Mouse (Mus musculus) heart, adult 8-10 months (tissue): ENCODE measurements at regions not wholly inside any gene's neighbourhood (a gene's known extent, or its start where the extent isn't known, plus 50 kb on each side); places are given as distances from the start of the nearest gene placed in this dataset.

ENCODE experiments used
- DNase-seq: peaks from one replicate; pipeline ENCODE4 v3.0.0; 2022; ENCODE audit warnings: low spot score

- no peak for DNase-seq
These were observed 69.7 kb downstream of the Slitrk6 start for GRCm38 (mm10) chr14:110685247-110685646.

DNA sequence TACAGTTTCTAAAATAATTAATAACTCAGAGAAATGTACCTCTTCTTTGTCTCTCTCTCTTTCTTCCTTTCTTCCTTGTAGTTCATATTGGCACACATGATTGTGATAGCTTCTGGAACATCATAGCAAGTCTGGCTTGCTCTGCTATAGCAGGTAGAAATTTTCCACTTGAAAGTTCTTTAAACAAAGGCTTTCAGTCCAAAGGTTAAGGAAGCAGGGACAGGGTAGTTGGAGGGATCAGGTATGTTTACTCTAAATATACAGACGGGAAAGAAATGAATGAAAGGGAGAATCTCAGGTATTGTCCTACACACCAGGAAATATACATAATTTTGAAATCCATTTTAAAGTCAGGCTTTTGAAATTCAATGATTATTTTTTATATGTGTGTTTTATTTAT, 75.2 kb downstream of the Slitrk6 start:
- DNase-seq: no peak

GRCm38 (mm10) chr14:110665712-110666111, 89.2 kb downstream of the Slitrk6 start:
- DNase-seq: no peak

GRCm38 (mm10) chr14:110663231-110663630, 91.7 kb downstream of the Slitrk6 start:
- no peak for DNase-seq

DNA sequence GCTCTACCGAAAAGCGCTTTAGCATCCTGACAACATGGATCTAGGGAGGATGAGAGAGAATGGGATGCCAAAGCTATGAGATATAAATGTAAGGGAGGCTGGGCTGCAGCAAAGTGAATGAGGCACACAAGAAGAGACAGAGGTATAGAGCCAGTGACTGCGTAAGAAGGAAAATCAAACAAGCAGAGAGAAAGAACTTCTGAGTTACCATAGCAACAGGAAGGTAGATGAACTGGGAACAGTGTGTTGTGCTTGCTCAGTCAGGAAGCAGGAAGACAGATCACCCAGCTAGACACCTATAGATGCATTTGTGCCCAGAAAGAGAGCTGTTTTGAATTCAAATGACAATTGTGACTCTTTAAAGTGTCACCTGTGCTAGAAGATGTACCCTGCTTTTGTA, 120.8 kb downstream of the Slitrk6 start:
- DNase-seq: no peak

DNA sequence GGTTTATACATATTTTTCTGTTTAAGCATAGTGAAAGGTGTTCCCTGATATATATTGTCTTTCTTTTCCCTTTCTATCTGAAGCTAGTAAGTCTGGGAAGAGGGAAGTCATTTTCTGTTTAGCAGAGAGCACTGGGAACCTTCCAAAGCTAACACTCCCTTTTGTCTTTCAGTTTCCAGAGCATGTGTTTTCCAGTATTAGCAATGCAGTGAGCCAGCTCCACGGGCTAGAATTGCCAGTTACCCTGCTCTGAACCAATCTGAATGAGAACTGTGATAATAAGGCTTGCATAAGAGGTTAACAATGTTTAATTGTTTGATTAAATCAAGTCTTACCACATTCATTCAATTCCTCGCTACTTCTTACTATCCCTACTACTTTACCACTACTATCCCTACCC, 131.2 kb downstream of the Slitrk6 start:
- DNase-seq: peak; percentile 16

- peak; percentile 33 for DNase-seq
These were observed 136.4 kb downstream of the Slitrk6 start for GRCm38 (mm10) chr14:110618496-110618920.

DNA sequence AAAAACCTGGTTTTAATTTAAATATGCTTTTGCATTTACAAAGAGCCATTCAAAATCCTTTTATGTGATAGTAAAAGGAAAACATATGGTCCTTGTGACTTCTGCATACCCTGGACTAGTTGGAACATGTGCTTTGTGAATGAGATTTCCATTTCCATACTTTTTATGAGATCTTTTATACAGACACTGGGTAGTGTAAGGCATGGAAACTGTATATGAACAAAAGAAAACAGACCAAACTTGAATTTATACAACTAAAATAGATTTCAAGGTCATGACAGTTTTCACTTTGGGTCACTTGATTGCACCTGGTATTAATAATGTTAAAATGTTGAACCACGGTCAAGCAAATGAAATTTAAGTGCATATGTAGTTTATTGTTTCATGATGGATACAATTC, 138.5 kb downstream of the Slitrk6 start:
- no peak for DNase-seq

GRCm38 (mm10) chr14:110580311-110580710, 174.6 kb downstream of the Slitrk6 start:
- no peak for DNase-seq

- no peak for DNase-seq
These were observed 184.2 kb downstream of the Slitrk6 start for GRCm38 (mm10) chr14:110570717-110571116.

GRCm38 (mm10) chr14:110565783-110566445, 189.0 kb downstream of the Slitrk6 start:
- DNase-seq: no peak

DNA sequence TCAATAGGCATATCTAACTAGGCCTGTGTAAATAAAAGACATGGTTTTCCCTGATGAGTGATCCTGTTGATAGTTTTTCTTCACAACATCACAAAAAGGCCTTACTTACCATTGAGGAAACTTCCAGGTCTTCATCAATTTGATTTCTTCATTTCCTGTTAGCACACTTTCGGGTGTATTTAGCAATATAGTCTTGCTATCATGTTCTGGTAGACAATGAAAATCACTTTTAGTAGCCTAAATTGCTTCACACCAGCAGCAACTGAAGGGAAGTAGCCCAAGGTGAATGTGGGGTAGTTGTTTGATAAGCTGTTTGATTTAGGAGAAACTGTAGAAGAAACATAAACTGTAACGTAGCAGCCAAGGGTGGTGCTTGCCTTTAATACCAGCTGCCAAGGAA, 190.3 kb downstream of the Slitrk6 start:
- DNase-seq: no peak

DNA sequence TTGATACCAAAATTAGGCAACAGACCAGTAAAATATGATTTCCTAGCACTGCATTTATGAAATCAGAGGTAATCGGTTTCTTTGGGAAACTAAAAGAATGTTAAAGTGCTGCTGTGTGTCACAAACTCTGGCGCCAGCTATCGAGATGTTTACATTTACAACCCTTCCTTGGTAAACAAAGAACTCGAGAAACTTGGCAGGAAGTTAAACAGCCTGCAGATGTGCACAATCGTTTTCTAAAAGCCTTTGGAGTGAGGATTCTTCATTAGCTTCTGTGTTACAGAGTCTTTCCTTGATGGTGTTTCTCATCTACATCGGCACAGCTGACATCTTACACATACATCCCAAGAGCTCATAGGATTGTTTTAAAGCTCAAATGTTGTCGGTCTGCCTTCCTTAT, 209.7 kb downstream of the Slitrk6 start:
- DNase-seq: no peak

GRCm38 (mm10) chr14:110543303-110544134, 211.4 kb downstream of the Slitrk6 start:
- no peak for DNase-seq

- no peak for DNase-seq
These were observed 227.6 kb downstream of the Slitrk6 start for GRCm38 (mm10) chr14:110527306-110527705.

DNA sequence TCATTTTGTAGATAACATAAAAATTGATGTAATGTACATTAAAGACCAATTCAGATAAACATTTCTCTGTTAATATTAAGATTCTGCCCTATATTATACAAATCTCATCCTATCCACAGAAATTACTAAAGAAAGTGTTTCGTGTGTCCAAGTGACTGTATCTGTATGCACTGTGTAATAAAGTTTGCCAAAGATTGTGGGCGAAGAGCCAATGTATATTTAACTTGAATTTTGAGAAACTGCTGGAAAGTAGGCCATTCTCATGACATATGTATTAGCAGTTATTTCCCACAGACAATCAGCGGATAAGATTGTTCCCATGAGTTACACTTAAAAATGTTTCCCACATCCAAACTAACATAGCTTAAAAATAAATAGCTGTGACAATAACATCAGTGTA, 269.9 kb downstream of the Slitrk6 start:
- no peak for DNase-seq

DNA sequence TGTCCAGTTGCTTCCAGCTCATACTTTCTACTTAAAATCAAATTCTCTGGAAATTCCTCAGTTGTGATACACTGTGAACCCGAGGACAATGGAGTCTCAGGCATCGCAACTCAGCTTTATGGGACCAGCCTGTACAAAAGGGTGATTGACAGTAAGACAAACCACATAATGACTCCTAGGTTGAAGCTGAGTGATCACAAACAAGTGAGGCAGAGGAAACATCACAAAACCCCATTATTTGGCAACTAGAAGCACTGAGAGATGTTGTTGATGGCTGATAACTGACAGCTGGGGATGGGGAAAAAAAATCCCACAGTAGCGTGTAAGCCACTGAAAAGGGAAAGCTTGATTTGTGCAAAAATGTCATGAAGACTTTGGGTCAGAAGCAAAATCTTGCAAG, 282.2 kb downstream of the Slitrk6 start:
- DNase-seq: no peak

DNA sequence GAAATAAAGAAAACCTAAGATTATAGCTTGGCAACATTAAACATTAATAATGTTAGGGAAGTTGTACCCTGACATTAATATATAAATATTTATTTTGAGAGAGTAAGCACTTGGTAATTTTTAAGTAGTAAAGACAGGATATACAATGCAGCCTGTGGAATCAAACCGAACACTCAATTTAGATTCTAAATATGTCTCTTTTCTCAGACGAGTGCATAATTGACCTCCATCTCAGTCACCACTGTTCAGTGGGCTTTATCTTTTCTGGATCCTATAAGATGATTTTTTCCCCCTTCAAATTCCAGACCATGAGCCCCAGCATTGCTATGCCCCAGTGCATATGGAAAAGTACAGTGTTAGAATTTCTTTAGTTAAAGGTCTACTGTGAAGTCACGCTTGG, 282.8 kb downstream of the Slitrk6 start:
- no peak for DNase-seq

DNA sequence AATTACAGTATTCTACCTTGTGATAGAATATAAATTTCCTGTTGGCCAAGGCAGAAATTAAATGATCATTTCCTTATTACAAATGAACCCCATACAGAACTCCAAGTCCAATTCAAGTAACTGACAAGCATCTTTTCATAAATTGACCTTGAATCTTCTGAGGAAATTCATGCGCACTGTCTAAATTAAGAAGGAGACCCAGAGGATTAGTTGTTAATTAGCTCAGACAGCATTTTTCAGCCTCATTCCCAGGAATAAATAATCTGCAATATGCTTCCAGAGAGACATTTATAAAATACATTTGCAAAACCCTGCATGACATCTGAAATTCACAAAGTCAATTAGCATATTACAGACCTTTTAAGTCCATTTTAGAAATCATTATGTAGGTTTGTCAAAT, 284.2 kb downstream of the Slitrk6 start:
- no peak for DNase-seq

GRCm38 (mm10) chr14:110468457-110469311, 286.3 kb downstream of the Slitrk6 start:
- no peak for DNase-seq
